Mouse (Mus musculus): ENCODE results near the gene AY074887.

Gene AY074887

DNA sequence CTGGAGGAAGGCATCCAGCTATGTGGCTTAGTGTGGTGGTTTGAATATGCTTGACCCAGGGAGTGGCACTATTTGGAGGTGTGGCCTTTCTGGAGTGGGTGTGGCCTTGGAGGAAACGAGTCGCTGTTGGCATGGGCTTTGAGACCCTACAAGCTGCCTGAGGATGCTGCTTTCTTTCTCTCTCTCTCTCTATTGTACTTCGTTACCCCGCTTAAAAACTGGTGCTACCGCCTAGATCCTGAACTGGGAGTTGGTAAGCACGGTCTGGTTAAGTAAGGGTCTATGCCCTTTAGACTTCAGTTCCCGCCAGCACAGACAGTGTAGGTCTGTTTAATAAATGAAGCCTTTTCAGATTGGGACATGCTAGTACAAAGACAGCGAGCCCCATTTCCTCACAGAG lies 34.4 kb downstream of the AY074887 start:
- no peak for DNase-seq

DNA sequence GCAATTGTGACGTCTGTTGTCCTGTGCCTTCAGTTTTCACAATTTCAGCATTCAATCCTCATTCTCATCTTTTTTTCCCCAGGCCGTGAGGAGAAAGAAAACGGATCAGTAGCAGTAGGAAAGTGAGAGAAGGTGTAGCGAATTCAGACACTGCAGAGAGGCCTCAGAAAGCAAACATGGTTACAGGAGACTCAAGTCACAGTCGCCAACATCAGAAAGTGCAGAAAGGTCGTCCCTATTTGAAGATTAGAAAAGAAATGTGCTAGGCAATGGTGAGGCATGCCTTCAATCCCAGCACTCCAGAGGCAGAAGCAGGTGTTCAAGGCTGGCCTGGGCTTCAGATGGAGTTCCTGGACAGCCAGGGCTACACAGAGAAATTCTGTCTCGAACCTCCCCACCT lies 35.2 kb downstream of the AY074887 start:
- no peak for DNase-seq

DNA sequence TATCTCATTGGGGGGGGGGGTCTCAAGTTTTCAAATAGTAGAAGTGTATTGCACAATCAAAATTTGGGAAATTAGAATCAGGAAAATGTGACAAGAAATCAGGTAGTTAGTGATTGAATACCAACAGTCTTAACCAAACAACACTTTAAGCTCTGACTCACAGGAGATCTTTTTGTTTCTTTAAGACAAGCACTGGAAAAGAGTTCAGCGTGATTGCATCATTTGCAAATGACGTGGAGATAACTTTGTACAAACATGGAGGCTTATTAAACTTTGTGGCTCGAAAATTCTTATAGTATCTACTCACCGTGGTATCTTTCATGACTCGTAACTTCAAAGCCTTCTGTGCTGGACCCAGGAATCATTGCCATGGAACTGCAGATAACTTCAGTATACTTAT lies 41.4 kb downstream of the AY074887 start:
- DNase-seq, result no peak

Measured in right cerebral cortex, postnatal 14 days (tissue).